Mouse (Mus musculus) hindbrain, postnatal 0 days (tissue): Measurements from ENCODE around the gene Dolk. TPM values are rescaled to one million over a fixed set of nuclear protein-coding genes. Genes with fewer than 3 reads are reported as not detected.

Experiments
- ATAC-seq: fragments of 200-750 bp; cut with Nextera tagmentation; 2 replicates; pipeline ENCODE4 v1.8.0; 2017; ENCODE audit warnings: mild to moderate bottlenecking, moderate TSS enrichment, moderate library complexity
- DNase-seq: peaks from one replicate; pipeline ENCODE4 v3.0.0-alpha.2; 2015; ENCODE audit warnings: low spot score
- H3K27ac ChIP-seq: fragments of 300-500 bp; sonication (generic); 2 replicates; pipeline ENCODE4 v1.5.1; 2014; ENCODE audit warnings: mild to moderate bottlenecking
- H3K27me3 ChIP-seq: fragments of 300-500 bp; sonication (generic); 2 replicates; pipeline ENCODE4 v1.6.1; 2014; ENCODE audit warnings: low read length, mixed read lengths; ENCODE audit not compliant: insufficient read depth
- H3K36me3 ChIP-seq: fragments of 300-500 bp; sonication (generic); 2 replicates; pipeline ENCODE4 v1.6.1; 2014; ENCODE audit warnings: low read length, mixed read lengths; ENCODE audit not compliant: insufficient read depth
- H3K4me1 ChIP-seq: fragments of 300-500 bp; sonication (generic); 2 replicates; pipeline ENCODE4 v1.6.1; 2014; ENCODE audit warnings: antibody characterized with exemption, low read length, mixed read lengths; ENCODE audit not compliant: insufficient read depth
- H3K4me2 ChIP-seq: fragments of 300-500 bp; sonication (generic); 2 replicates; pipeline ENCODE4 v1.6.1; 2014; ENCODE audit warnings: low read depth, mild to moderate bottlenecking, low read length, moderate library complexity, mixed read lengths
- H3K4me3 ChIP-seq: fragments of 300-500 bp; sonication (generic); 2 replicates; pipeline ENCODE4 v1.5.1; 2014; ENCODE audit warnings: low read length
- H3K9ac ChIP-seq: fragments of 300-500 bp; sonication (generic); replicated peaks from 2 replicates; pipeline ENCODE4 v1.6.1; 2014; ENCODE audit warnings: mild to moderate bottlenecking, low read length, moderate library complexity, mixed read lengths
- H3K9me3 ChIP-seq: fragments of 300-500 bp; sonication (generic); 2 replicates; pipeline ENCODE4 v1.6.1; 2016; ENCODE audit warnings: low read length, mixed read lengths
- CTCF ChIP-seq: IDR thresholded peaks from 2 replicates; pipeline ENCODE4 v1.5.1; 2016; ENCODE audit warnings: antibody characterized with exemption, control low read depth, low read depth
- WGBS: fragments of 180-500 bp; shearing (Covaris S2); extraction: QIAGEN DNeasy Blood & Tissue Kit; methylation state at CpG from one replicate; pipeline ENCODE4 v1.1.7; 2014; 5-methylcytosine and 5-hydroxymethylcytosine counted together
- polyA plus RNA-seq: library from polyadenylated mRNA; unstranded; fragments of >200 nt; fragmentation: Nextera tagmentation; extraction: Ambion mirVana; gene quantifications from 2 replicates; pipeline ENCODE4 v1.2.1, GENCODE M21; 2015
- total RNA-seq: library from RNA; depleted of rRNA; stranded (reverse); fragments of >200 nt; gene quantifications from 2 replicates; pipeline ENCODE4 v1.2.3, GENCODE M21; 2014; rRNA removed

The Dolk gene
- total RNA-seq: 43.7 and 50.4 TPM in 2 replicates
- polyA plus RNA-seq: 42.1 and 43.5 TPM in 2 replicates

- H3K27ac ChIP-seq: peak within 1 kb of the TSS; percentile 72
- H3K4me1 ChIP-seq: peaks cover 19% of the 10 kb centered on the region; the same call in 1 of the 2 replicates
- under 1% methylated on average over 64 of the region's 68 CpGs for WGBS
- DNase-seq: peak; percentile 98
- peak within 1 kb of the TSS; percentile 91 for H3K4me3 ChIP-seq
- H3K4me2 ChIP-seq: peak within 1 kb of the TSS; percentile 96
- ATAC-seq: peak; percentile 97
- no peaks in the 10 kb centered on the region for H3K9me3 ChIP-seq
- no peaks in the 10 kb centered on the region for H3K36me3 ChIP-seq
- TF ChIP-seq CTCF: no peak
- no peaks in the 10 kb centered on the region for H3K27me3 ChIP-seq
- H3K9ac ChIP-seq: peak within 1 kb of the TSS; percentile 88
Measured at GRCm38 (mm10) chr2:30286192-30287026, at the start of gene Dolk, which contains the start of gene Nup188. Dolk (minus strand) TSS chr2:30286334. Nup188 (plus strand) TSS chr2:30286397.

GRCm38 (mm10) chr2:30335324-30335723, 49.2 kb upstream of the Dolk start:
- H3K4me1 ChIP-seq: no peaks in the 10 kb centered on the region
- no peak overlapping the region for H3K4me2 ChIP-seq
- DNase-seq (no peak), ATAC-seq (no peak)
- WGBS: 95% methylated on average over 2 of the region's 2 CpGs
- no peak overlapping the region for H3K4me3 ChIP-seq
- H3K27ac ChIP-seq: no peak overlapping the region
- TF ChIP-seq CTCF: no peak
- no peak overlapping the region for H3K9ac ChIP-seq
- no peaks in the 10 kb centered on the region for H3K27me3 ChIP-seq
- H3K36me3 ChIP-seq: peaks cover 71% of the 10 kb centered on the region
- H3K9me3 ChIP-seq: no peaks in the 10 kb centered on the region

GRCm38 (mm10) chr2:30328791-30329190, 42.7 kb upstream of the Dolk start:
- Histone ChIP-seq H3K27me3 (no peaks in the 10 kb centered on the region), H3K27ac (no peak overlapping the region), H3K9ac (no peak overlapping the region), H3K4me2 (no peak overlapping the region), H3K9me3 (no peaks in the 10 kb centered on the region), H3K4me1 (no peaks in the 10 kb centered on the region), H3K4me3 (no peak overlapping the region), H3K36me3 (peaks cover 79% of the 10 kb centered on the region)
- no peak for TF ChIP-seq CTCF
- 77% methylated on average over 3 of the region's 3 CpGs for WGBS
- DNase-seq (no peak), ATAC-seq (no peak)

GRCm38 (mm10) chr2:30327276-30327675, 41.1 kb upstream of the Dolk start:
- H3K4me3 ChIP-seq: no peak overlapping the region
- H3K36me3 ChIP-seq: peaks cover 79% of the 10 kb centered on the region
- no peak overlapping the region for H3K27ac ChIP-seq
- DNase-seq: no peak
- H3K9ac ChIP-seq: no peak overlapping the region
- no peaks in the 10 kb centered on the region for H3K9me3 ChIP-seq
- H3K4me1 ChIP-seq: no peaks in the 10 kb centered on the region
- no peak overlapping the region for H3K4me2 ChIP-seq
- WGBS: 90% methylated on average over 7 of the region's 7 CpGs
- ATAC-seq: no peak
- TF ChIP-seq CTCF: no peak
- H3K27me3 ChIP-seq: no peaks in the 10 kb centered on the region

GRCm38 (mm10) chr2:30325296-30325695, 39.2 kb upstream of the Dolk start:
- H3K4me1 ChIP-seq: no peaks in the 10 kb centered on the region
- DNase-seq (no peak), ATAC-seq (no peak)
- 94% methylated on average over 5 of the region's 5 CpGs for WGBS
- H3K9me3 ChIP-seq: no peaks in the 10 kb centered on the region
- H3K27me3 ChIP-seq: no peaks in the 10 kb centered on the region
- no peak overlapping the region for H3K27ac ChIP-seq
- H3K36me3 ChIP-seq: peaks cover 90% of the 10 kb centered on the region
- no peak overlapping the region for H3K4me3 ChIP-seq
- H3K4me2 ChIP-seq: no peak overlapping the region
- no peak overlapping the region for H3K9ac ChIP-seq
- TF ChIP-seq CTCF: no peak

- ATAC-seq: no peak
- H3K27ac ChIP-seq: no peak overlapping the region
- H3K4me3 ChIP-seq: no peak overlapping the region
- no peak overlapping the region for H3K9ac ChIP-seq
- H3K9me3 ChIP-seq: no peaks in the 10 kb centered on the region
- peaks cover 77% of the 10 kb centered on the region for H3K36me3 ChIP-seq
- DNase-seq: no peak
- H3K4me2 ChIP-seq: no peak overlapping the region
- H3K4me1 ChIP-seq: no peaks in the 10 kb centered on the region
- H3K27me3 ChIP-seq: no peaks in the 10 kb centered on the region
- 84% methylated on average over 7 of the region's 7 CpGs for WGBS
- TF ChIP-seq CTCF: no peak
Measured at GRCm38 (mm10) chr2:30323111-30323510, 37.0 kb upstream of the Dolk start.

- Histone ChIP-seq H3K4me2 (no peak overlapping the region), H3K4me3 (no peak overlapping the region), H3K27me3 (no peaks in the 10 kb centered on the region), H3K9me3 (no peaks in the 10 kb centered on the region), H3K4me1 (no peaks in the 10 kb centered on the region), H3K9ac (no peak overlapping the region), H3K27ac (no peak overlapping the region), H3K36me3 (peaks cover 72% of the 10 kb centered on the region)
- 90% methylated on average over 4 of the region's 4 CpGs for WGBS
- DNase-seq: no peak
- ATAC-seq: no peak
- no peak for TF ChIP-seq CTCF
Measured at GRCm38 (mm10) chr2:30319260-30319659, 33.1 kb upstream of the Dolk start.
